Mouse (Mus musculus) limb, embryonic 14.5 days (tissue): ENCODE data around the gene Prtg. TPM values are rescaled to one million over a fixed set of nuclear protein-coding genes. Genes with fewer than 3 reads are reported as not detected.

Experiments
- ATAC-seq: fragments of 200-750 bp; cut with Nextera tagmentation; 2 replicates; pipeline ENCODE4 v1.8.0; 2017; ENCODE audit warnings: low read depth, moderate number of reproducible peaks, moderate TSS enrichment; ENCODE audit not compliant: low FRiP score
- DNase-seq: peaks from one replicate; pipeline ENCODE4 v3.0.0-alpha.2; 2015; ENCODE audit warnings: low spot score
- H3K27ac ChIP-seq: fragments of 300-500 bp; sonication (generic); replicated peaks from 2 replicates; pipeline ENCODE4 v1.5.1; 2014; ENCODE audit warnings: low read depth, mild to moderate bottlenecking, low read length, moderate library complexity, mixed read lengths
- H3K27me3 ChIP-seq: fragments of 300-500 bp; sonication (generic); 2 replicates; pipeline ENCODE4 v1.6.1; 2014; ENCODE audit warnings: low read length, mixed read lengths; ENCODE audit not compliant: control insufficient read depth, insufficient read depth
- H3K36me3 ChIP-seq: fragments of 300-500 bp; sonication (generic); 2 replicates; pipeline ENCODE4 v1.6.1; 2014; ENCODE audit warnings: mild to moderate bottlenecking, low read length, moderate library complexity, mixed read lengths; ENCODE audit not compliant: control insufficient read depth, insufficient read depth
- H3K4me1 ChIP-seq: fragments of 300-500 bp; sonication (generic); 2 replicates; pipeline ENCODE4 v1.6.1; 2014; ENCODE audit warnings: antibody characterized with exemption, low read length, mixed read lengths; ENCODE audit not compliant: control insufficient read depth, insufficient read depth
- H3K4me2 ChIP-seq: fragments of 300-500 bp; sonication (generic); replicated peaks from 2 replicates; pipeline ENCODE4 v1.6.1; 2014; ENCODE audit warnings: low read depth, mild to moderate bottlenecking, low read length, moderate library complexity; ENCODE audit not compliant: severe bottlenecking
- H3K4me3 ChIP-seq: fragments of 300-500 bp; sonication (generic); replicated peaks from 2 replicates; pipeline ENCODE4 v1.5.1; 2014; ENCODE audit warnings: low read length
- H3K9ac ChIP-seq: fragments of 300-500 bp; sonication (generic); 2 replicates; pipeline ENCODE4 v1.6.1; 2014; ENCODE audit warnings: mild to moderate bottlenecking, low read depth, low read length, moderate library complexity; ENCODE audit not compliant: severe bottlenecking
- H3K9me3 ChIP-seq: fragments of 300-500 bp; sonication (generic); 2 replicates; pipeline ENCODE4 v1.6.1; 2016; ENCODE audit warnings: low read length; ENCODE audit not compliant: control insufficient read depth
- POLR2A ChIP-seq: fragments of 200-500 bp; IDR thresholded peaks from 2 replicates; pipeline ENCODE4 v1.8.0; 2012; ENCODE audit warnings: inconsistent platforms, mild to moderate bottlenecking, moderate library complexity, borderline replicate concordance; ENCODE audit not compliant: insufficient read depth, insufficient read length; ENCODE audit errors: extremely low read depth
- WGBS: fragments of 180-500 bp; shearing (Covaris S2); extraction: QIAGEN DNeasy Blood & Tissue Kit; methylation state at CpG from one replicate; pipeline ENCODE4 v1.1.7; 2014; 5-methylcytosine and 5-hydroxymethylcytosine counted together
- polyA plus RNA-seq, 2 experiments: library from polyadenylated mRNA; depleted of rRNA in 1 of 2; stranded (reverse) in 1 of 2; unstranded in 1 of 2; fragments of >200 nt; fragmentation: Nextera tagmentation in 1 of 2; extraction: Ambion mirVana in 1 of 2; gene quantifications; 2 replicates each; pipeline versions ENCODE4 v1.2.1 to v1.2.3; 2012 to 2014

The Prtg gene
- polyA plus RNA-seq, 2 experiments = 0.57 to 0.87 TPM

DNA sequence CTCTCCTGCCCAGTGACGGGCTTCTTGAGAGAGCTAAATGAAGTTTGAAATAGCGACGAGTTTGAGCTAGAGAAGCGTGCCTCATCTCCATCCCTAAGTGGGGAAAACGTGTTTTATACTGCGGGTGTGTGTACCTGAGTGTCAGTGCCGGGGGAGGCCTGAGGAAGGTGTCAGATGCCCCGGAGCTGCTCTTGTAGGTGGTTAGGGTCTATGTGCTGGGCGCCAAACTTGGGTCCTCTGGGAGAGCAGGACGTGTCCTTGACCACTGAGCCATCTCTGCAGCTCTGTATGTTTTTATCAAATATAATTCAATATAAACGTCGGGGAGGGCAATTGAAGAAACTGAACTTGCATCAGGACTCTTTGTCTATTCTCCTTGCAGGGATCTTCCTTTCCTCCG is 137.6 kb downstream of the Prtg start:
- DNase-seq (no peak), ATAC-seq (no peak)
- Histone ChIP-seq H3K36me3 (peaks cover 42% of the 10 kb centered on the region), H3K27me3 (no peaks in the 10 kb centered on the region), H3K27ac (no peak overlapping the region), H3K9ac (no peak overlapping the region), H3K4me2 (no peak overlapping the region), H3K4me1 (no peaks in the 10 kb centered on the region), H3K9me3 (0 out of 2 replicates have a peak, but pooled peaks cover 5% of the 10 kb centered on the region), H3K4me3 (no peak overlapping the region)
- 88% methylated on average over 13 of the region's 13 CpGs for WGBS
- no peak for TF ChIP-seq POLR2A

GRCm38 (mm10) chr9:72947010-72947409 is 140.3 kb downstream of the Prtg start:
- Histone ChIP-seq H3K4me3 (no peak overlapping the region), H3K27me3 (no peaks in the 10 kb centered on the region), H3K9me3 (0 out of 2 replicates have a peak, but pooled peaks cover 5% of the 10 kb centered on the region), H3K4me2 (no peak overlapping the region), H3K27ac (no peak overlapping the region), H3K9ac (no peak overlapping the region), H3K4me1 (no peaks in the 10 kb centered on the region), H3K36me3 (peaks cover 42% of the 10 kb centered on the region)
- no peak for TF ChIP-seq POLR2A
- WGBS = 89% methylated on average over 1 of the region's 1 CpGs
- ATAC-seq = no peak
- DNase-seq = no peak

DNA sequence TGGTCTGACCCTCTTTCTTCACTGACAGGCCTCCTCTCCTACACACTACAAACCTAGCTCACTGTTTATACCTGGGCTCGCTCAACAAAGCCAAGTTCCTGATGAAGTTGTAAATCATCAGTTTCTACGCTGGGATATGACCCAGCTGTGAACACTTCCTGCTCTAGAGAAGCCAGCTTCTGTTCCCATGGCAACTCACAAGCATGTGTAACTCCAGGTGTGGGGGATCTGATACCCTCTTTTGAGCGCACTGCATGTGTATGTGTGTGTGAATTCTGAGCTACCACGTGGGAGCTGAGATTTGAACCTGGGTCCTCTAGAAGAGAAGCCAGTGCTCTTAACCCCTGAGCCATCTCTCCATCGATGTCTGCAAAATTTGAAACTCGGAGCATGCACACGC is 142.9 kb downstream of the Prtg start:
- no peak for ATAC-seq
- H3K4me1 ChIP-seq = no peaks in the 10 kb centered on the region
- H3K9me3 ChIP-seq = 0 out of 2 replicates have a peak, but pooled peaks cover 5% of the 10 kb centered on the region
- peaks cover 29% of the 10 kb centered on the region for H3K36me3 ChIP-seq
- no peak for TF ChIP-seq POLR2A
- no peak overlapping the region for H3K4me2 ChIP-seq
- H3K4me3 ChIP-seq = no peak overlapping the region
- 61% methylated on average over 7 of the region's 7 CpGs for WGBS
- H3K27ac ChIP-seq = no peak overlapping the region
- no peaks in the 10 kb centered on the region for H3K27me3 ChIP-seq
- no peak for DNase-seq
- no peak overlapping the region for H3K9ac ChIP-seq

GRCm38 (mm10) chr9:72954746-72955145 is 148.1 kb downstream of the Prtg start:
- H3K9ac ChIP-seq = no peak overlapping the region
- H3K27ac ChIP-seq = no peak overlapping the region
- H3K4me2 ChIP-seq = no peak overlapping the region
- DNase-seq = no peak
- no peaks in the 10 kb centered on the region for H3K36me3 ChIP-seq
- H3K4me1 ChIP-seq = 0 out of 2 replicates have a peak, but pooled peaks cover 3% of the 10 kb centered on the region
- TF ChIP-seq POLR2A = no peak
- no peak overlapping the region for H3K4me3 ChIP-seq
- ATAC-seq = no peak
- no peaks in the 10 kb centered on the region for H3K27me3 ChIP-seq
- H3K9me3 ChIP-seq = no peaks in the 10 kb centered on the region
- 46% methylated on average over 2 of the region's 2 CpGs for WGBS

DNA sequence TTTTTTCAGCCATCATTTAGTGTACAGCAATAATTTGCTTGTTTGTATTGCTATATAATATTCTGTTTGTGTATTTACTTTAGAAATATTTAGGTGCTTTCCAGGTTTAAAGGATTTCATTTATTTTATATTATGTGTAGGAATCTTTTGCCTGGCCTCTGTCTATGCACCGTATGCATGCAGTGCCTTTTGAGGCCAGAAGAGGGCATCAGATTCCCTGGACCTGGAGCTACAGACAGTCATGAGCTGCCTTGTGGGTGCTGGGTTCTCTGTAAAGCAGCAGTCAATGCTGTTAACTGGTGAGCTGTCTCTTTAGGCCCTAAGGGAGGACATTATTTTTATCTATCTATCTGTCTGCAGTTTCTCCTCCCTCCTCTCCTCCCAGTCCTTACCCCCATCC is 148.9 kb downstream of the Prtg start:
- Histone ChIP-seq H3K4me1 (0 out of 2 replicates have a peak, but pooled peaks cover 3% of the 10 kb centered on the region), H3K9ac (no peak overlapping the region), H3K4me3 (no peak overlapping the region), H3K4me2 (no peak overlapping the region), H3K36me3 (no peaks in the 10 kb centered on the region), H3K9me3 (no peaks in the 10 kb centered on the region), H3K27ac (no peak overlapping the region), H3K27me3 (no peaks in the 10 kb centered on the region)
- DNase-seq = peak; percentile 8
- ATAC-seq = no peak
- no peak for TF ChIP-seq POLR2A
- WGBS = 21% methylated on average over 1 of the region's 1 CpGs
